Mouse (Mus musculus) gastrocnemius, postnatal 14 days (tissue): Measurements from ENCODE around the gene Atp1a1. TPM values are rescaled to one million over a fixed set of nuclear protein-coding genes. Genes with fewer than 3 reads are reported as not detected.

Experiments used
- DNase-seq: peaks from one replicate; pipeline ENCODE4 v3.0.0; 2021; ENCODE audit warnings: mixed read lengths
- intact Hi-C: fragments of 180-260 bp; cut with DNase I; formaldehyde crosslinking; loops from one replicate; pipeline ENCODE4 v1.15.1; 2025; ENCODE audit warnings: low total_unique reads
- long read RNA-seq, 2 experiments: library from polyadenylated mRNA; stranded (forward); transcript quantifications; one replicate each; pipeline ENCODE4 v2.0.0; 2021
- total RNA-seq, 2 experiments: library from RNA; stranded (reverse); gene quantifications; 2 replicates each; pipeline ENCODE4 v1.2.3; 2021

Atp1a1 gene
- 10 to 100 TPM; 54.3 to 64.5 TPM for total RNA-seq
- long read RNA-seq, experiment 1, partial matches to known transcripts: 4 of 11 reads
- long read RNA-seq, experiment 1, other reads (novel, unspliced or antisense): 3 of 11 reads
- long read RNA-seq, experiment 2, transcript Atp1a1-201 (23 exons, 3,679 nt): major isoform, 20 of 26 reads
- long read RNA-seq, experiment 2, partial matches to known transcripts: 4 of 26 reads
- long read RNA-seq, experiment 2, other reads (novel, unspliced or antisense): 2 of 26 reads

DNA sequence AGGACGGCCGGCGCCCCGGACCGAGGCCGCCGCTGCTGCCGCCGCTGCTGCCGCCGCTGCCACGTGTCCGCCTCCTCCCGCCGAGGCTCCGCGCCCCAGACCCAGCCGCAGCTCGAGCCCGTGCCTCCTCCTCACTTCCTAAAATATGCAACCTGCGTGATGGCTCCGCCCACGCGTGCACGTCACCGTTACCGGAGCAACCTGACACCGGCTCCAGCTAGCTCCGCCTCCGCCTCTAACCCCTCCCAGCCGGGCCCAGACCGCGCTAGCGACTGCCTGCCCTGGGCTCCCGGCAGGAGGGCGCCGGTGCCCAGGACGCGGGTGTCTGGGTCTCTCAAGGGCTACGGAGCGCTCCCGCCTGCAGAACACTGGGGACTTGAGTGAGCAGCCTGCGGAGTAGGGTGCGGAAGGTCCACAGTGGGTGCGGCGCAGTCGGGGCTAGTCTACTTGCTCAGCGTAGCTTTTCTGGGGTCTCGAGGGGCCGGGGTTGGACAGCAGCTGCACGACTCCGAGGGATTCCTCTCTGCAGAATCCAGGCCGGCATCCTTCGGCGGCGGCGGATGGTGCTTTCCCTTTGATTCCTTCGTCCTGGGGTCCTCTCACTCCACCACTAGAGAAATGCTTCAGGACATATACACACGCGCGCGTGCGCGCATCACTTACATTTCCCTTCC, at the start of gene Atp1a1:
Gene Atp1a1 (minus strand): TSS at position 135 of the 674 bp plus-strand sequence.
- intact Hi-C loops: loop anchor here (10.0 kb wide), 2 partner anchors 50 to 100 kb away; no protein-coding TSS in a partner anchor

GRCm38 (mm10) chr3:101653446-101653845, 49.0 kb upstream of the Atp1a1 start:
- intact Hi-C loops: no loop called here
- no peak for DNase-seq

More for the DNA sequence above, at the start of gene Atp1a1:
- DNase-seq: peak; percentile 96

DNA sequence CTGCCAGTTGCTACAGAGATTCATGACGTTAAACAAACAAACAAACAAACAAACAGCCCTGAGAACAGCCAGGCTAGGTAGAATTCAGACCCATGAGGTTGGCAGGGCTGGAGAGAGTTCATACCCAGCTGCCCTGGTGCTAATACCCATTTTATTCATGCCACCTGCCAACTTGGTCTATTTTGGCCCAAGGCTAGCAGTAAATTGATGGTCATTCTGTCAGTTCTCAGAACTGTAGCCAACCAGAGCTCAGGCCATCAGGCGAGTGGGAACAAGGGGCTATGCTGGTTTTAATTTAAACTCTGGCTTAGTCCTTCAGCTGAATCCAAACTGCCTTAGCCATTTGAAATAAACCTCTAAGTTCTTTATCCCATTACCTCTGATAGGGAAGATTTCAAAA, 48.5 kb upstream of the Atp1a1 start:
- intact Hi-C loops: no loop called here
- no peak for DNase-seq

GRCm38 (mm10) chr3:101650328-101650727, 45.8 kb upstream of the Atp1a1 start:
- no peak for DNase-seq
- intact Hi-C loops: no loop called here

- intact Hi-C loops: no loop called here
- DNase-seq: no peak
These were observed 44.8 kb upstream of the Atp1a1 start for GRCm38 (mm10) chr3:101649271-101649670.

- intact Hi-C loops: no loop called here
- DNase-seq: no peak
These were observed 43.8 kb upstream of the Atp1a1 start for GRCm38 (mm10) chr3:101648096-101648793.

DNA sequence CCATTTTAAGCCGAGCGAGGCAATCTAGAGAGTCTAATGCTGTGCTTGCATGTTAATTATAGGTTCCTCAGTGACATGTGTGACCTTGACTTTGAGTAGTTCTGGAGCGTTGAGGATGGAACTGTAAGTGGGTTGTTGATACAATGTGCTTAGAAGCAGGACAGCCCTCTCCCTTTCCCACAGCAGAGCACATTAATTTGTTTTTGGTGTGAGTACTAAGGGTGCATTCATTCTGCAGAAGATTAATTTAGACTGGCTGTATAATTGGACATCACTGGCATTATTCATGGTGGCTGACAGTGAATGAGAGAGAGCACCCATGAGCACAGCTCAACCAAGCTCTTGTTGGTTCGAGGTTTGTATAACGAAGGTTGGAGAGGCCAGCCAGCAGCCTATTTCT, 42.3 kb upstream of the Atp1a1 start:
- no peak for DNase-seq
- intact Hi-C loops: no loop called here

DNA sequence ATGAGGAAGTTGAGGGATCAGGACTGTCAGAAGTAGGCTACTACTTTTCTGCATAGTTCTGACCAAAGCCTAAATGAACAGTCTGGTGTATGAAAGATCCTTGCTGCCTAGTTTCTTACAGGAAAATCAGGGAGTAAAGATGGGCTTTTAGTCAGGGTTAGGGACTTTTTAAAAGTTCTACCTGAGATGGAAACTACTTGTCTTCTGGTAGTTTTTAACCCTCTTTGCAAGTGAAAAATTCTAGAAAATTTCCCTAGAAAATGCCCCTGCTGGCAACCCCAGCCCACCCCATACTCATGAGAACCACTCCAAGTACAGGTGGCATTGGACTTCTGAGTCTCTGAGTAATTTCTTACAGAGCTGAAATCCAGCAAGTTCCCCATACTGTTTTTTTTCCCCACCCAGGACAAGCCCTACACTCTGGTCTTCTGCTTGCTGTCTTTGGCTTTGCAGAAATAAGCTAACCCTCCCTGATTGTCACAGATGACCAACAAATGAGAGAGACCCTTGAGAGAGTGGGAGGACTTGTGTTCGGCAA, 41.2 kb upstream of the Atp1a1 start:
- intact Hi-C loops: no loop called here
- DNase-seq: no peak

GRCm38 (mm10) chr3:101644062-101644802, 39.7 kb upstream of the Atp1a1 start:
- DNase-seq: no peak
- intact Hi-C loops: no loop called here

- intact Hi-C loops: no loop called here
- no peak for DNase-seq
These were observed 38.8 kb upstream of the Atp1a1 start for GRCm38 (mm10) chr3:101643264-101643663.

DNA sequence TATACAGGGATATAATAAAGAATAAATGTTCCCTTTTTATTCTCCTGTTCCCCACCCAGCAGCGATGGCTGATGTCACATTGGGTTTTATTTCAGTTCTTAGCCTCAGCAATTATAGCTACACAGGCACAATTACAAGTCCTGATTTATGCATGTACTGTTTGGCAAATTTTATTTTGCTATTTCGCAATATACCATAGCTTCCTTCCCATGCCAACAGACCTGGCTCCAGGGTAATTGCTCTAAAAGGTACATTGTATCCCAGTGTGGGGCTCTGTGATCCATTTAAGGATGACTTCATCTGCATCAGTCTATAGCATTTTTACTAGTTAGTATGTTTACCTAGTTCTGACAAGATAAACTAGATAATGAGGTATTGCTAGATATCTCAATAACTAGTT, 33.7 kb upstream of the Atp1a1 start:
- intact Hi-C loops: no loop called here
- no peak for DNase-seq

- intact Hi-C loops: no loop called here
- DNase-seq: no peak
These were observed 32.0 kb upstream of the Atp1a1 start for GRCm38 (mm10) chr3:101636510-101636909.

- intact Hi-C loops: no loop called here
These were observed 31.6 kb upstream of the Atp1a1 start for GRCm38 (mm10) chr3:101636086-101636485.

GRCm38 (mm10) chr3:101634141-101634900, 29.8 kb upstream of the Atp1a1 start:
- intact Hi-C loops: no loop called here
- DNase-seq: no peak

More at GRCm38 (mm10) chr3:101636086-101636485, 31.6 kb upstream of the Atp1a1 start:
- no peak for DNase-seq

DNA sequence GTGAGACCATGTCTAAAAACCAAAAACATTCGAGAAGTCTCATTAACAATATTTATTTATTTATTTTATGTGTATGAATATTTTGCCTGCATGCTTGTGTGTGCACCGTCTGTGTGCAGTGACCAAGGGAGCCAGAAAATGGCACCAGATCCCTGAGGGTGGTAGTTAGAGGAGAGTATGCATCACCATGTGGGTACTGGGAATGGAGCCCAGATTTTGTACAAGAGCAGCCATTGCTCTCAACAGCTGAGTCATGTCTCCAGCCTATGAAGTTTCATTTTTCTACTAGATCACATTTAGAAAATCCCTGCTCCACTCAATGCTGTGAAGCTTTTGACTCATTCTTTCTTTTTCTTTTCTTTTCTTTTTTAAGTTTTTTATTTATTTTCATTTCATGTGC, 23.8 kb upstream of the Atp1a1 start:
- intact Hi-C loops: no loop called here
- DNase-seq: no peak

DNA sequence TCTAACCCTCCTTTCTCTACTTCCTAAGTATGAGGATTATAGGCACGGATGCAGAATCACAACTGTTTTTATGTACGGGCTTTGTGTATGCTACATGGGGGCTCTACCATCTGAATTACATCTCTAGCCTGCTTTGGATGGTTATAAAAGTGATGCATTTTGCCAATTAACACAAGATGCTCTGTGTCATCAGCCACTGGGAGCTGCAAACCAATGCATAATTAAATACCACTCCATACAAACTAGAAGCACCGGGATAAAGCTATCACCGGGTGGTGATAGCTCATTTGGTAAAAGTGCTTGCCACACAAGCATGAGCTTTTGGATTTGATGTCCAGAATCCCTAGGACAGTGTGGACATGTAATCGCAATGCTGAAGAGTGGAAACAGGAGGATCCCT, 19.8 kb upstream of the Atp1a1 start:
- intact Hi-C loops: no loop called here
- no peak for DNase-seq

DNA sequence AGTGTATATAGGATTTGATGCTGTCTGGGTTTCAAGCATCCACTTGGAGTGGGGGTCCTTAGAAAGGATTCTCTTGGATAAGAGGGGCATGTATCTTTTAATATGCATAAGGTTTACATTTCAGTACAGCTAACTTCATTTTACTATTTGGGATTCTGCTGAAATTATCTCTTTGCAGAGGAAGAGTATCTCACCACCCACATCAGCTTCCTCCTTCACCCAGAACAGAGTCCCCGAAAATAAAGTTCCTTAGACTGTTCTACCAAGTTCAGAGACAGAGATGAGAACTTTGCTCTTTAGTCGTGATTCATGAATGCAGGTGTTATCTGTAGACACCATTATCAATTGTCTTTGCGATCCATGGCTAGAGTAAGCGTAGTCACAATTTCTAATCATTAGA, 14.5 kb upstream of the Atp1a1 start:
- intact Hi-C loops: no loop called here
- DNase-seq: no peak

DNA sequence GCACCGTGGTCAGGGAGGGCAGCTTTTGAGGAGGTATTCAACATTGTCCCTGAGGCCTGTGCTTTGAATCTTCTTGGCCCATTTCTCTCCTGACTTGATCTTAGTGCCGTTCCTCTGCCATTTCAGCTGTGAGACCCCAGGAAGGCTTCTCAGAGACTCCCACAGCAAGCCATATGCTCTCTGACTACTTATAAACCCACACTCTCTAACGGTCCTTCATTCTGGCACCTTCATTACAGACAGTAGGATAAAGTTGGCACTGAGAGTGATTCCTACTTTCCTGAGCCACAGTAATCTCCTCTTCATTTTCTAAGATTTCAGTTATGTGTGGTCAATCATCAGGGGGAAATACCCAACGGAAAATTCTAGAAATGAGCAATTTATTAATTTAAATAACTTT, 14.0 kb upstream of the Atp1a1 start:
- intact Hi-C loops: no loop called here
- no peak for DNase-seq

GRCm38 (mm10) chr3:101617451-101617850, 13.0 kb upstream of the Atp1a1 start:
- intact Hi-C loops: no loop called here
- no peak for DNase-seq
